Mouse (Mus musculus) left cerebral cortex, postnatal 4 days (tissue): ENCODE measurements around the gene Atp2c2. TPM values are rescaled to one million over a fixed set of nuclear protein-coding genes. Genes with fewer than 3 reads are reported as not detected.

Experiments used
- DNase-seq: peaks from one replicate; pipeline ENCODE4 v3.0.0-alpha.2; 2022
- intact Hi-C: fragments of 180-260 bp; cut with DNase I; formaldehyde crosslinking; loops from one replicate; pipeline ENCODE4 v1.15.1; 2025
- total RNA-seq, 2 experiments: library from RNA; stranded (reverse); gene quantifications; 2 replicates each; pipeline ENCODE4 v1.2.3; 2021

Gene Atp2c2
- total RNA-seq, 2 experiments from 2014 or later = 0.14 to 0.16 TPM

GRCm38 (mm10) chr8:119806422-119807263, 106.8 kb downstream of the Atp2c2 start:
- DNase-seq = peak; percentile 81
- intact Hi-C loops = no loop called here

Other genes starting within 250 kb of the Atp2c2 start
- gene Slc38a8, start 198.3 kb upstream of the Atp2c2 start, total RNA-seq = not detected
- 10 to 100 TPM; 68.7 to 72.1 TPM for gene Mbtps1, start 141.3 kb upstream of the Atp2c2 start, total RNA-seq
- gene Hsdl1, start 124.8 kb upstream of the Atp2c2 start, total RNA-seq = 100 to 1,000 TPM; 103 to 107 TPM
- under 1 TPM; 0.26 to 0.52 TPM for gene Dnaaf1, start 124.8 kb upstream of the Atp2c2 start, total RNA-seq
- gene Taf1c, start 94.8 kb upstream of the Atp2c2 start, total RNA-seq = 10 to 100 TPM; 15.8 to 15.9 TPM
- gene Adad2, start 87.3 kb upstream of the Atp2c2 start, total RNA-seq = under 1 TPM in 1 of 2 experiments, not detected in 1; 0.42 TPM
- gene Kcng4, start 64.3 kb upstream of the Atp2c2 start, total RNA-seq = not detected
- 1 to 10 TPM; 3.6 to 4.9 TPM for gene Wfdc1, start 33.6 kb upstream of the Atp2c2 start, total RNA-seq
- gene Tldc1, start 78.4 kb downstream of the Atp2c2 start, total RNA-seq = 10 to 100 TPM; 15.0 to 16.7 TPM
- gene Cotl1, start 140.5 kb downstream of the Atp2c2 start, total RNA-seq = 100 to 1,000 TPM; 208 to 215 TPM
- gene Klhl36, start 162.3 kb downstream of the Atp2c2 start, total RNA-seq = 10 to 100 TPM in 1 of 2 experiments, 1 to 10 TPM in 1; 8.9 to 11.8 TPM
- 100 to 1,000 TPM; 150 to 152 TPM for gene Usp10, start 210.4 kb downstream of the Atp2c2 start, total RNA-seq
- gene Gm20388, start 210.8 kb downstream of the Atp2c2 start, total RNA-seq = 10 to 100 TPM in 1 of 2 experiments, 1 to 10 TPM in 1; 6.5 to 12.8 TPM